Mouse (Mus musculus) testis, adult 2 months (tissue): Measurements from ENCODE around the gene Smarce1.

Source experiments
- CTCF ChIP-seq: fragments of 200-500 bp; IDR thresholded peaks from 2 replicates; pipeline ENCODE4 v1.5.1; 2012; ENCODE audit warnings: low read depth, mild to moderate bottlenecking, inconsistent platforms, low read length, moderate library complexity; ENCODE audit not compliant: control insufficient read depth, insufficient read depth, insufficient replicate concordance
- POLR2A ChIP-seq: fragments of 200-500 bp; IDR thresholded peaks from 2 replicates; pipeline ENCODE4 v1.6.1; 2012; ENCODE audit warnings: low read depth, mild to moderate bottlenecking, inconsistent platforms, low read length, moderate library complexity; ENCODE audit not compliant: control insufficient read depth

DNA sequence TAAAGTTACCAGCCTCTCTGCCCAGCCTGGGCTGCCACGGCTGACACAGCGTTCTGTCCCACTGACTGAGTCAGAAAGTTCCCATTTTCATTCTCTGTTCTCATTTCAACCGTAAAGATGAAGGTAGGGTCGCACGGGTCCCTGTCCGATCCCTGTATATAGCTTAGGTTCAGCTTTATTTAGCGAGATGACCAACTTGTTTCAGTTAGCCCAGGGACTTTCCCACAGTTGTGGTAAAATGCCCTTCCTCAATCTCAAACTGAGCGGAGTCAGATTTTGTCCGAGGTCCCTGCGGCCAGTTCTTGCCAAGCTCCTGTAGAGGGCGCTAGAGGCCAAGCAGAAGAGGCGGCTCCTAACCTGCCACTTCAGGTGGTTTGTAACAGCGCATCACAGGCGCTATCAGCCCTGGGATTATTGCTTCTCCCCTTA is 41.6 kb downstream of the Smarce1 start:
- TF ChIP-seq CTCF (peak; percentile 96), POLR2A (no peak)
